Mouse (Mus musculus): ENCODE data around the gene H2-Oa. TPM values are rescaled to one million over a fixed set of nuclear protein-coding genes. Genes with fewer than 3 reads are reported as not detected.
A peak's percentile ranks its signal among the peaks of the same experiment; 100 is the strongest.

The H2-Oa gene
- polyA plus RNA-seq, 1 experiment from 2014 or later = 0.25 TPM

DNA sequence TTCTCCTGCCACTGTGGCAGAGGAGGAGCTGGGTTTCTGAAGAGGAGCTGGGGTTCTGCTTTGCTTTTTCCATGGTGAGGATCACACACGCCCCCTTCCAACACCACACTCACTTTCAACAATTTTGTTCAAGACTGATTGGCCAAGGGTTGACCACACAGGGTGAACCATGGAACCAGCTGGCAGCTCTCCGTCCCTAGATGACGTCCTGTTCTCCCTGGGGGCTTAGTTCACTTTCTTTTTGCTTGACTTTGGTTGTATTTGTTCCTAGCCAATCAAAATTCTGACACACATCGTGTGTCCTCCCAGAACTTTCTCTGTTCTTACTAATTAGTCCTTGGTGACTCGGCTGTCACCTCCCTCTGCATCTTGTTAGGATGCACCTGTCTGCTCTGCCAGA is 5.1 kb downstream of the H2-Oa start:
- 58% methylated on average over 5 of the region's 5 CpGs for WGBS
- no peak overlapping the region for H3K27ac ChIP-seq (replicated peaks)
- no peak overlapping the region for H3K4me2 ChIP-seq (replicated peaks; ENCODE audit: low read depth)
- H3K9me3 ChIP-seq (ENCODE audit: control insufficient read depth, low read length) = no peaks in the 10 kb centered on the region
- H3K4me1 ChIP-seq (replicated peaks; ENCODE audit: control insufficient read depth, insufficient read depth) = no peaks in the 10 kb centered on the region
- no peaks in the 10 kb centered on the region for H3K36me3 ChIP-seq (ENCODE audit: control insufficient read depth, insufficient read depth, low read length)
- H3K9ac ChIP-seq (ENCODE audit: low read length) = no peak overlapping the region
- DNase-seq (ENCODE audit: low spot score) = no peak
- no peak for ATAC-seq (ENCODE audit: low FRiP score, low TSS enrichment)
- no peak overlapping the region for H3K4me3 ChIP-seq (ENCODE audit: low read depth, low read length)
- TF ChIP-seq EP300 (optimal IDR thresholded peaks at IDR 0.05) (no peak), CTCF (IDR thresholded peaks at IDR 0.05; ENCODE audit: low read depth) (no peak)
- H3K27me3 ChIP-seq (ENCODE audit: control insufficient read depth, insufficient read depth, low read length) = no peaks in the 10 kb centered on the region

- Histone ChIP-seq H3K27ac (replicated peaks) (no peak overlapping the region), H3K27me3 (ENCODE audit: control insufficient read depth, insufficient read depth, low read length) (no peaks in the 10 kb centered on the region), H3K36me3 (ENCODE audit: control insufficient read depth, insufficient read depth, low read length) (no peaks in the 10 kb centered on the region), H3K9me3 (ENCODE audit: control insufficient read depth, low read length) (no peaks in the 10 kb centered on the region), H3K9ac (ENCODE audit: low read length) (no peak overlapping the region), H3K4me2 (replicated peaks; ENCODE audit: low read depth) (no peak overlapping the region), H3K4me1 (replicated peaks; ENCODE audit: control insufficient read depth, insufficient read depth) (no peaks in the 10 kb centered on the region), H3K4me3 (ENCODE audit: low read depth, low read length) (no peak overlapping the region)
- DNase-seq (ENCODE audit: low spot score) (peak; percentile 71), ATAC-seq (ENCODE audit: low FRiP score, low TSS enrichment) (peak; percentile 79)
- no peak for TF ChIP-seq EP300 (optimal IDR thresholded peaks at IDR 0.05)
- no peak for TF ChIP-seq CTCF (IDR thresholded peaks at IDR 0.05; ENCODE audit: low read depth)
- WGBS = 21% methylated on average over 10 of the region's 10 CpGs
These were observed 6.8 kb downstream of the H2-Oa start for GRCm38 (mm10) chr17:34098709-34099479.

GRCm38 (mm10) chr17:34099531-34099930 is 7.4 kb downstream of the H2-Oa start:
- Histone ChIP-seq H3K9ac (ENCODE audit: low read length) (no peak overlapping the region), H3K4me1 (replicated peaks; ENCODE audit: control insufficient read depth, insufficient read depth) (no peaks in the 10 kb centered on the region), H3K4me3 (ENCODE audit: low read depth, low read length) (no peak overlapping the region), H3K27ac (replicated peaks) (no peak overlapping the region), H3K36me3 (ENCODE audit: control insufficient read depth, insufficient read depth, low read length) (no peaks in the 10 kb centered on the region), H3K27me3 (ENCODE audit: control insufficient read depth, insufficient read depth, low read length) (no peaks in the 10 kb centered on the region), H3K9me3 (ENCODE audit: control insufficient read depth, low read length) (no peaks in the 10 kb centered on the region), H3K4me2 (replicated peaks; ENCODE audit: low read depth) (no peak overlapping the region)
- TF ChIP-seq EP300 (optimal IDR thresholded peaks at IDR 0.05) (no peak), CTCF (IDR thresholded peaks at IDR 0.05; ENCODE audit: low read depth) (no peak)
- DNase-seq (ENCODE audit: low spot score) (no peak), ATAC-seq (ENCODE audit: low FRiP score, low TSS enrichment) (no peak)
- 40% methylated on average over 5 of the region's 5 CpGs for WGBS

DNA sequence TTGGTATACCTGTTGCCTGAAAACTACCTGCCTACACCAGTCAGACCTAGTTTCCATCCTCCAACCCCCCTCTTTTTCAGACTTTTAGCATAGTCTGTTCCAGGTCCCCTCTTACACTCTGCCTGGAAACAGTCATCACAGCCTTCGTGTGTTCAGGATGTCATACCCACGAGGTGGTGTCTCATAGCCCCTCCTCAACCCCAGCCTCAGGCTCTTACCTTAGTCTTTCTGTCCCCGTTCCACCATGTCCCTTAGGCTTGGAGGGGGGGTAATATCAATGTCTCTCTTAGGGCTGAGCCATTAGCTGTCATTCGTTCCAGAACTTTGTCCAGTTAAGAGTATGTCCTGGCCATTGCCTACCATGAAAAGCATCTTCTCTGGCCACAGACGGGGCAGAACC is 9.0 kb downstream of the H2-Oa start:
- Histone ChIP-seq H3K4me2 (replicated peaks; ENCODE audit: low read depth) (no peak overlapping the region), H3K36me3 (ENCODE audit: control insufficient read depth, insufficient read depth, low read length) (no peaks in the 10 kb centered on the region), H3K27ac (replicated peaks) (no peak overlapping the region), H3K4me1 (replicated peaks; ENCODE audit: control insufficient read depth, insufficient read depth) (no peaks in the 10 kb centered on the region), H3K27me3 (ENCODE audit: control insufficient read depth, insufficient read depth, low read length) (no peaks in the 10 kb centered on the region), H3K9ac (ENCODE audit: low read length) (no peak overlapping the region), H3K4me3 (ENCODE audit: low read depth, low read length) (no peak overlapping the region), H3K9me3 (ENCODE audit: control insufficient read depth, low read length) (no peaks in the 10 kb centered on the region)
- peak; percentile 1; the same call in 1 of the 2 replicates for ATAC-seq (ENCODE audit: low FRiP score, low TSS enrichment)
- 27% methylated on average over 5 of the region's 5 CpGs for WGBS
- TF ChIP-seq CTCF (IDR thresholded peaks at IDR 0.05; ENCODE audit: low read depth) (no peak), EP300 (optimal IDR thresholded peaks at IDR 0.05) (no peak)
- no peak for DNase-seq (ENCODE audit: low spot score)

DNA sequence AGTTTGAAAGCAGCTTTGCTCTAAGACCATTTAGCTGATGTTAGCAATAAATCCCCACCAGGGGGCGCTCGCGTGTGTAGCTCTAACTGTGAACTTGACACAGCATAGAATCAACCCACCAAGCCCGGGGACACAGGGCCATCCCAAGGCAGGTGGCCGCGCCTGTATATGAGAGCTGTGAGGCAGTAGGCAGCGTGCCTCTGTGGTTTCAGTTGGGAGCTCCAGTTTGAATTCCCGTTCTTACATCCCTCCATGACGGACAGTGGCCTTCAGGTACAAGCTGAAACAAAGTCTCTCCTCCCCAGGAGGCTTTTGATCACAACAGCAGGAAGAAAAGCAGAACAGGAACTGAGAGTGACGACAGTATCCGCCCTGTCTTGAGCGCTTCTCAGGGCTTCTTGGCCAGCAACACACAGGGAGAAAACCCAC is 9.5 kb downstream of the H2-Oa start:
- no peaks in the 10 kb centered on the region for H3K36me3 ChIP-seq (ENCODE audit: control insufficient read depth, insufficient read depth, low read length)
- 0 out of 2 replicates have a peak overlapping the region, but pooled peaks have one; percentile 30 for H3K27ac ChIP-seq (replicated peaks)
- whole genome bisulfite sequencing = 4% methylated on average over 12 of the region's 12 CpGs
- DNase-seq (ENCODE audit: low spot score) = peak; percentile 92
- TF ChIP-seq EP300 (optimal IDR thresholded peaks at IDR 0.05) (no peak), CTCF (IDR thresholded peaks at IDR 0.05; ENCODE audit: low read depth) (peak; percentile 92)
- no peaks in the 10 kb centered on the region for H3K27me3 ChIP-seq (ENCODE audit: control insufficient read depth, insufficient read depth, low read length)
- no peak overlapping the region for H3K9ac ChIP-seq (ENCODE audit: low read length)
- peak; percentile 75 for ATAC-seq (ENCODE audit: low FRiP score, low TSS enrichment)
- H3K4me3 ChIP-seq (ENCODE audit: low read depth, low read length) = no peak overlapping the region
- no peaks in the 10 kb centered on the region for H3K4me1 ChIP-seq (replicated peaks; ENCODE audit: control insufficient read depth, insufficient read depth)
- peak overlapping the region; percentile 47 for H3K4me2 ChIP-seq (replicated peaks; ENCODE audit: low read depth)
- no peaks in the 10 kb centered on the region for H3K9me3 ChIP-seq (ENCODE audit: control insufficient read depth, low read length)

- no peak overlapping the region for H3K27ac ChIP-seq (replicated peaks)
- no peaks in the 10 kb centered on the region for H3K27me3 ChIP-seq (ENCODE audit: control insufficient read depth, insufficient read depth, low read length)
- no peak for TF ChIP-seq EP300 (optimal IDR thresholded peaks at IDR 0.05)
- TF ChIP-seq CTCF (IDR thresholded peaks at IDR 0.05; ENCODE audit: low read depth) = no peak
- no peaks in the 10 kb centered on the region for H3K9me3 ChIP-seq (ENCODE audit: control insufficient read depth, low read length)
- no peak overlapping the region for H3K9ac ChIP-seq (ENCODE audit: low read length)
- no peak overlapping the region for H3K4me3 ChIP-seq (ENCODE audit: low read depth, low read length)
- 48% methylated on average over 6 of the region's 6 CpGs for WGBS
- ATAC-seq (ENCODE audit: low FRiP score, low TSS enrichment) = no peak
- no peak for DNase-seq (ENCODE audit: low spot score)
- no peaks in the 10 kb centered on the region for H3K36me3 ChIP-seq (ENCODE audit: control insufficient read depth, insufficient read depth, low read length)
- H3K4me1 ChIP-seq (replicated peaks; ENCODE audit: control insufficient read depth, insufficient read depth) = no peaks in the 10 kb centered on the region
- no peak overlapping the region for H3K4me2 ChIP-seq (replicated peaks; ENCODE audit: low read depth)
These were observed 10.7 kb downstream of the H2-Oa start for GRCm38 (mm10) chr17:34102831-34103230.
